Mouse (Mus musculus): ENCODE measurements around the gene Kctd17.

DNA sequence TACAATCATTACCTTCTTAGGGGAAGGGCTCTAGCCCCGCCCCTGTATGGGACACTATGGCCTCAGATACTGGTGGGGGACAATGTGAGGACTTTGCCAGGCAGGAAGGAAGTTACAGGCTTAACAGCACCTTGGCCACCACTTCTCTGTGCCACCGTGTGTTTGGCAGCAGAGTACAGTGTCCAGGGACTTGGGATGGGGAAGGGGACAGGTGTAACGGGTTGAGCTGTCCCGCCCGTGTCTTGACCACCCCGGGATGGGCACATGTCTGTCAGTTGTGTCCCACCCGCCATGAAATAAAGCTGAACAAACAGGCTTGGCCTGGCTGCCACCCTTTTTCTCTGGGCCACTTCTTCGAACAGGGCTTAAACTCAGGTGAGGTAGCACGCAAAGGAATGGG lies 10.6 kb downstream of the Kctd17 start:
- TF ChIP-seq CTCF (IDR thresholded peaks at IDR 0.05; ENCODE audit: low read depth): no peak
- TF ChIP-seq EP300 (IDR thresholded peaks at IDR 0.05; ENCODE audit: low read depth): no peak
